Mouse (Mus musculus): ENCODE results near the gene 6030458C11Rik.
"Not testable (repeated sequence)": the region's sequence is repeated elsewhere in the genome, so short reads cannot be mapped to it uniquely, and the experiment has no call there.

The 6030458C11Rik gene

DNA sequence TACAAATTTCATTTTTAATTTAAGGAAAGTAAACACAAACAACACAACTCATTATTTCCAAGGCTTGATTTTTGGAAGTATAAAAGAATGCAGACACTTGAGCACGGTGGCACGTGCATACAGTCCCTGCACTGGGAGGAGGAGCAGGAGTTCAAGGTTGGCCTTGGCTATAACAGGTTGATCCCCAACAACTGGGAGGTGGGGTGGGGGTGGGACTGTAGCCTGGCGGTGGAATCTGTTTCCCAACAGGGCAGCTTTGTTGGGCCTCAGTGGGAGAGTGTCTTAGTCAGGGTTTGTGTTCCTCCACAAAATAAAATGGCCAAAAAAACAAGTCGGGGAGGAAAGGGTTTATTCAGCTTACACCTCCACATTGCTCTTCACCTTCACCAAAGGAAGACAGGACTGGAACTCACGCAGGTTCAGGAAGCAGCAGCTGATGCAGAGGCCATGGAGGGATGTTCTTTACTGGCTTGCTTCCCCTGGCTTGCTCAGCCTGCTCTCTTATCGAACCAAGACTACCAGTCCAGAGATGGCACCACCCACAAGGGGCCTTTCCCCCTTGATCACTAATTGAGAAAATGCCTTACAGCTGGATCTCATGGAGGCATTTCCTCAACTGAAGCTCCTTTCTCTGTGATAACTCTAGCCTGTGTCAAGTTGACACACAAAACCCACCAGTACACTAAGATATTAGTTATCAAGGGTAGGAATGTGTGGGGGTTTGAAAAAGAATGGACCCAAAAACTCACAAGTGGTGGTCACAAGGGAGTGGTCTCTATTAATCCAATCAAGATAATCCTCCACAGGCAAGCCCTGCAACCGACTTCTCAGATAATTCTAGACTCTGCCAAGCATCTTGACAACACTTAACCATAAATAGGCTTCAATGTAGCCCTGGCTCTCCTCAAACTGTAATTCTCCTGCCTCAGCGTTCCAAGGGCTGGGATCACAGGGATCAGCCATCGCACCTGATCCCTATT is 1.7 kb downstream of the 6030458C11Rik start:
- no peak for DNase-seq (ENCODE audit: low spot score)

DNA sequence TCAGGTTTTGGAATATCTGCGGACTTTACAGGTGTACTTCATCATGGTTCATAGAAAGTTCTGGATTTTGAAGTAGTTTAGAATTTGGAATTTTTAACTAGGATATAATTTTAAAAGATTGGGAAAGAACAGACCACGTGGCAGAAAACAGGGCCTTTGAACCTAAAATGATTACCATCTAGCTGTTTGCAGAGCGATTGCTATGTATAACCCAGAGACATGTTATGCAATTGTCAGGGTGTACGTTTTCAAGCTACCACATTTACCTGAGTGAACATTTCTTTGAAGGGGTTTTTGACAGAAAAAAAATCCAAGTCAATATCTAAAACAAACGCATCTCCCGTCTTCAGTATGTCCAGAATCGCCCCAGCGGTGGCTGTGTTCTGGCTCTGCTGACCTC is 6.9 kb downstream of the 6030458C11Rik start:
- no peak for DNase-seq (ENCODE audit: low spot score)

DNA sequence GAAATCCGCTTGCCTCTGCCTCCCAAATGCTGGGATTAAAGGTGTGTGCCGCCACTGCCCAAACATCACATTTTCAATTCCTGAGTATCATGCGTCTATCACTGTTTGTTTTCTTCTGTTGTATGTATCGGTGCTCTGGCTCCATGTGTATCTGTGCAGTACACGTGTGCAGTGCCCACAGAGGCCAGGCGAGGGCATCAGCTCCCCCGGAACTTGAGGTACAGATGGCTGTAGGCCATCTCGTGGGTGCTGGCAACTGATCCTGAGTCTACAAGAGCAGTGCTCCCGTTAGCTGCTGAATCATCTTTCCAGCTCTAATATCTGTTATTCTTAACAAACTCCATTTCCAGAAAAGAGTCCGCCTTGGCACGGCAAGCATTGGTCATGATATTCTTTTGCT is 11.8 kb downstream of the 6030458C11Rik start:
- DNase-seq (ENCODE audit: low spot score): no peak

DNA sequence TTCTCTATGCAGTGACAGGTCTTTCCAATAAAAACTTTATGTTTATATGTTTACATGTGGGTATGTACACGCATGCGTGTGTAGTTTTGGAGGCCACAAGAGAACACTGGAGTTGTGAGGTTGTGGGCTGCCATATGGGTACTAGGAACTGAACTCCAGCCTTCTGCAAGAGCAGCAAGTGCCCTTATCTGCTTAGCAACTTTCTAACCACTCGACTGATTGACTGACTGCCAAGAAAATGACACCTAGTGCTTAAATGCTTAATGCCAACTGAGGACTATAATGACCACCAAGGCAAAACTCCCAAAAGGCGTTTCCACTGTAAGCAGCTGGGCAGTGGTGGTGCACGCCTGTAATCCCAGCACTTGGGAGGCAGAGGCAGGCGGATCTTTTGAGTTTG is 15.1 kb downstream of the 6030458C11Rik start:
- no peak for DNase-seq (ENCODE audit: low spot score)

DNA sequence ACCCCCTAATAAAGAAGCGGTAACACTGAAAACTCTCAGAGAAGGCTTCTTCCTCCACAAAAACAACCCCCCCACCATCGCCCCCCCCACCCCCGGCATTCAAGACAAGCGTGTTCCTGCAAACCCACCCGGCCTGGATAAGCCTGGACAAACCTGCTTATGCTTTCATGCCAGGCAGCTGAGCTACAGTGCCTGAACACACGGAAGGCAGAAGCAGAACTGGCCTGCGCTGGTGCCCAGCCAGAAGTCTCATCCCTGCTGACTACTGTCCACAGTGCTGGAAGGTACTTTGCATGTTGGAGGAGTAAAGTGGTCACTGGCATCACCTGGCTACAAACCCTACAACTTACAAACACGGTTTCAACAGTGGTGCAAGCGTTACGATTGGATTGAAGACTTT is 17.4 kb downstream of the 6030458C11Rik start:
- DNase-seq (ENCODE audit: low spot score): no peak

DNA sequence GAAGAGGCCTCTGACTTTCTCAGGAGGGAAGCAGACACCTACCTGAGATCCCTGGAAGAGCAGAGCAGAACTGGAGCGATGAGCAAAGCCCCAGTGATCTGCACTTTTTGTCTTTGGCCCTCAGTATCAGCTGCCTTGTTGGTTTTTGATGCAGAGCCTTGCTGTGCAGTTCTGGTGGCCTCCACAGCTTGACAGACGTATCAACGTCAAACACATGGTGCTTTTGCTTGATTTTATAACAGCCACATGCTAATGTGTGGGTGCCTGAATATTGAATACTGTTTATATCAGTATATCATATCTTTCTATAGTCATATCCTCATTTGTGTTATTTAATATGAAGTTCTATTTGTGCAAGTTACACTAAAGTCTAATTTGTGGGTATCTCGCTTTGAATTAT is 19.4 kb downstream of the 6030458C11Rik start:
- DNase-seq (ENCODE audit: low spot score): no peak

DNA sequence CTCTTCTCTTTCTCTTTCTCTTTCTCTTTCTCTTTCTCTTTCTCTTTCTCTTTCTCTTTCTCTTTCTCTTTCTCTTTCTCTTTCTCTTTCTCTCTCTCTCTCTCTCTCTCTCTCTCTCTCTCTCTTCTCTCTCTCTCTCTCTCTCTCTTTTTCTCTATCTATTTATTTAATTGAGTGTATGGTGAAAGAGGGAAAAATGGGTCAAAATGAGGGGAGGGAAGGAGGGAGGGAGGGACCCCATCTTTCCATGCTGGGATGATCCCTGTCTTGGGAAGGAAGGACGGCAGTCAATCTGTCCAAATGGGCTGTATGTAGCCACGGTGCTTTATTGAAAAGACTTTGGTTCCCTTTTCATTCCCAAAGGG is 23.3 kb downstream of the 6030458C11Rik start:
- DNase-seq (ENCODE audit: low spot score): not testable (repeated sequence)

DNA sequence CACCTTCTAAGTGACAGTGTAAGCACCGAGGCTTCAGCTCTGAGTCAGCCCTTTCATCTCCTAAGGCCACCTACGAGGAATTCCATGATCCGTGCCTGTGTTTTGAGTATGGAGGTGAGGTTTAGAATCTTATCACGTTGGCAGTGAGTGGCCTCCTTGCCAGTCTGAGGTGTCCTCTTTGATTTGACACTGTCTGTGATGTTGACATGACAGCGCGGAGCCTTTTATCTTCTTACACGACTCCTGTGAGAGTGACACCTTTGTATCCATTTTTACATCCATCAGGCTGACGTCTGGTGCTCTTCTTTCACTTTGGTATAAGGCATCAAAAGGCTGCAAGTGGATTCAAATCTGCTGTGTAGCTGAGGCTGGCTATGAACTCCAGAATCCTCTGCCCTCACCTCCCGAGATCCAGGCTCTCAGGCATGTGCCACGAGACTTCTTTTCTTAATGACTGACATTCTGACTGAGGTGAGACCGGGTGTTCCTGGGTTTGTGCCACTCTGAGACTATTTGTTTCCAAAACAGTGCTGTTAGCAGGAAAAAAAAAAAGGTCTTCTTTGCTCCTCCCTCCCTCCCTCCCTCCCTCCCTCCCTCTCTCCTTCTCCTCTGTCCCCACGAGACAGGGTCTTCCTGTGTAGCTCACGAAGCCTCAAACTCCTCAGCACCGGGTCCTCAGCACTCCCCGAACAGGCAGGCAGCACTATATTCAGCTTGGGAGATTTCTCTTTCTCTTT is 23.9 kb downstream of the 6030458C11Rik start:
- DNase-seq (ENCODE audit: low spot score): no peak

DNA sequence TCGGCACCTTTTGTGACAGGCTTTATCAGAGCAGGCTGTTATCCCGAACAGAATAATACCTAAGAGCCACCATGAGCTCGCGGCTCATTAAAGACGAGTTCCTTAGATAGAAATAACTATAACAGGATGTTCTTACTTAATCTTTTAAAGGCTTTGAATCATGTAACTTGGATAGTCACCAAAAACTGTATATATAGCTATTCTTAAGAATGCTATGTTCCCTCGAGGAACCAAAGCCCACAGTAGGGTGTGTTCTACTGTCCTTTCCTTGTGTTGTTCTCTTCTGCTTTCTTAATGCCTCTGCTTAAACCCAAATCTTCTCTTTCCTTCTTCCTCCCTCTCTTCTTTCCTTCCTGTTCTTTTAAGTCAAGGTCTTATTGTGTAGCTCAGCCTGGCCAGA is 26.4 kb downstream of the 6030458C11Rik start:
- DNase-seq (ENCODE audit: low spot score): no peak

DNA sequence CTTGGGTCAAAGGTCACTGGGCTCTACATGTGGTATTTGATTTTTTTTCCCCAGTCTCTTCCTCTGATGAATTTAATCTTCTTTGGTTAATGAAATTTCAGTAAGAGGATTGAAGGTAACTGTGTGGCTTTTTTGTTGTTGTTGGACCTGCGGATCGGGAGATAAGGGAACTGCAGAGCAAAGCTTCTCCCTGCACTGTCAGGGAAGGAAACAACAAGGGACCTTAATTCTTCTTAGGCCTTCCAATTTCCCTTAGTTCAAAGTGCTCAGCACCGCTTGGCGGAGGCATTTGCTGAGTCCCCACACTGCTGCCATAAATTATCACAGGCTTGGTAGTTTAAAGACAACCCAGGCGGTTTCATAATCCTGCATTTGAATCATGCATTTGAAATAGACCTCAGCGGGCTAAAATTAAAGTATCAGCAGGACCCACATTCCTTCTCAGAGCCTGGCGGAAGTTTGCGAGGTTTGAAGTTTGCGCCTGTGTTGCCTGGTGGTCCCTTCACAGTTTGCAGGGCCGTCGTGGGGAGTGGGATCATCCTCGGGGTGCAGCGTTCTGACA is 28.5 kb downstream of the 6030458C11Rik start:
- DNase-seq (ENCODE audit: low spot score): no peak

DNA sequence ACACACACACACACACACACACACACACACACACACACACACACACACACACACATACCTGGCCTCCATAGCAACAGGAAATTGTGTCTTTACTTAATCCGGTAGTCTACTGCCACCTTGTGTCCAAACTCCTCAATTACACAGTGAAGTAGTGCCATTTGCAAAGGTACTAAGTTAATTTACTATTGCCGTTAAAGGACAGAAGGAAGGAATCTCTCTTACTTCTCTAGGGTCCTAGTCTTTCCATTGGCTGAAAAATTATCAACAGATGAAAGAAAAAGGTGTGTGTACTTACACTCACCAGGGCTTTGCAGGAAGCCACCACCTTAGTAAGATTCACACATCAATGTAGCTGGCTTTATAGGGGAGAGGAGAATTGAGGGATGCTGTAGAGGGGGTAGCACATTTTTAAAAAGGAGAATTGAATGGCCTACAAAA is 29.0 kb downstream of the 6030458C11Rik start:
- DNase-seq (ENCODE audit: low spot score): peak; percentile 93

DNA sequence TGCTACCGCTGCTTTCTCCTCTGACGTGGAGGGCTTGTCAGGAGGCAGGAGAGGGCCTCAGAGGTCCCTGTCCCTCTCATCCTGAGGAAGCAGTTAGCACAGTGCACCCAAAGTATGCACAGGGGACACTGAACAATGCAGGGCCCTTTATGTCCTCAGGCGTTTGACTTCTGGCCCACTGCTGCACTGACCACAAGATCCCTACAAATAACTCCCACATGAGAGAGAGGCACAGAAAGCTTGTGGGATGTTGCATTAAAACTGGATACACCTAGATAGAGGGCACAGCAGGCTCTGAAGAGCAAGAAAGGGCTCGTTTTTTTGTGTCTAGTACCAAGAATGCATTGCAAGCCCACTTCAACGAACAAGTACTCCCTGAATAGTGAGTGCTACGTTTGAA is 30.1 kb downstream of the 6030458C11Rik start:
- DNase-seq (ENCODE audit: low spot score): no peak

DNA sequence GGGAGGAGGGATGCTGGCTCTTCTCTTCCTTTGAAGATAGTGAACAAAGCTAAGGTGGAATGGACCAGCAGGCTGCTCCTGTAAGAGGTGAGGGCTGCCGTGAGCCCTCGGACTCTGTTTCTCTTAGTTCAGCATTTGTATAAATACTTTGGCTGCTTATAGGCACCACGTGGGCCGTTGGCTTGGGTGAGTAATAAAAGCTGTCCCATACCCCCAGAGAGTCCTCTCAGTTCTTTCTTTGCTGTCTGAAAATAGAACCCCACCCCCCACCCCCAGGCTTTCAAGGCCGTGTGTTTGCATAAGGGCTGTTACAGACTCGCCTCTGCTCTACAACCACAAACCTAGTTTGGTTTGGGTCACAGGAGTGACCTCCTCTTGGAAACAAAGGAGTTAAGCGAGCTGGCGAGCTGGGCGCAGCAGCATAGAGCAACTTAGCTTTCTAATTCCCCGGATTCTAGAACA is 35.0 kb downstream of the 6030458C11Rik start:
- DNase-seq (ENCODE audit: low spot score): peak; percentile 67

DNA sequence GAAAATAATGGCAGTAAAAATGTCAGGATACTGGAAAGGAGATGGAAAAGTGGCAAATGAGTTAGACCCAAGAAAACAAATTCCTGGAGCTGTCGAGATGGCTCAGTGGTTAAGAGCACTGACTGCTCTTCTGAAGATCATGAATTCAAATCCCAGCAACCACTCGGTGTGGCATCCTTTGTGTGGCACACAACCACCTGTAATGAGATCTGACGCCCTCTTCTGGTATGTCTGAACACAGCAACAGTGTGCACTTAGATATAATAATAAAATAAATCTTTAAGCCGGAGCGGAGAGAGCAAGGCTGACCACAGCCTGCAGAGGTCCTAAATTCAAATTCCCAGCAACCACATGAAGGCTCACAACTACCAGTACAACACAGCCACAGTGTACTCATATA is 35.9 kb downstream of the 6030458C11Rik start:
- no peak for DNase-seq (ENCODE audit: low spot score)

DNA sequence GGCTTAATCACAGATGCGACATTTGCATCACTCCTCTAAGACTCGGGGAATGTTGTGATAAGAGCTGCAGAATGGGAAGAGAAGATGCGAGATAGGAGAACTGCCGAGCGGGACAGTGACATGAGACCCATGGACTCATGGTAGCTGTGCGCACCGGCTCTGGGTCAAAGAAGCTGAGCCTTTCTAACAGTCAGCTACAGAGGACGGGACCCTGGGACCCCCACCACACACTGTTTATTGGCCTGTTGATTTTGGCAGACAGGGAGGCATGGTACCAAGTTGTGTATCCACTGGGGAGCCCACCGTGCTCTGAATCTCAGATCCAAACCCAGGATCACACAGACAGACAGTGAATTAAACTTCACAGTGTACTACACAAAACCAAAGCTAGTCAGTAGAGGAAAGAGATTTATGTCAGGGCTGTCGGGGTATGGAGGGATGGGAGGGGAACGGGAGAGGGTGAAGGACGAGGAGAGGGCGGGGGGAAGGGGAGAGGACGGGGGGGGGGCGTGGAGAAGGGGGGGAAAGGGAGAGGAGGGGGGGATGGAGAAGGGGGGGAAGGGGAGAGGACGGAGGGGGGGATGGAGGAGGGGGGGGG is 42.6 kb downstream of the 6030458C11Rik start:
- no peak for DNase-seq (ENCODE audit: low spot score)

DNA sequence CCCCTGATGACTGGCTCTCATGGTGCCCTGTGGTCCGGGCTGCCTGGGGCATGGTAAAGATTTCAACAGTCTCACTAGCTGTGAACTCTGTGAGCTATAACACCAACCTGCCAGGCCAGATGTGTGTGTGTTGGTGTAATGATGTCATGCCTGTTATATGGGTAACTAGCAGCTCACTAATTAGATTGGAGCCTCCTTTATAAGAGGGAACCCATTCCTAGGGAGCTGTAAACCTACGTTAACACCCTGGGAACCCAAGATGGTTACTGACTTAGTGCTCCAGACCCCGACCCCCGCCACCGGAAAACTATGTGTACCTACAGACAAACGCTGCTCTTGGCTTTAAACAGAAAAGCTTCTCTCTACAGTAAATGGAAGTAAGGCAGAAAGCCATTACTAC is 43.2 kb downstream of the 6030458C11Rik start:
- no peak for DNase-seq (ENCODE audit: low spot score)

DNA sequence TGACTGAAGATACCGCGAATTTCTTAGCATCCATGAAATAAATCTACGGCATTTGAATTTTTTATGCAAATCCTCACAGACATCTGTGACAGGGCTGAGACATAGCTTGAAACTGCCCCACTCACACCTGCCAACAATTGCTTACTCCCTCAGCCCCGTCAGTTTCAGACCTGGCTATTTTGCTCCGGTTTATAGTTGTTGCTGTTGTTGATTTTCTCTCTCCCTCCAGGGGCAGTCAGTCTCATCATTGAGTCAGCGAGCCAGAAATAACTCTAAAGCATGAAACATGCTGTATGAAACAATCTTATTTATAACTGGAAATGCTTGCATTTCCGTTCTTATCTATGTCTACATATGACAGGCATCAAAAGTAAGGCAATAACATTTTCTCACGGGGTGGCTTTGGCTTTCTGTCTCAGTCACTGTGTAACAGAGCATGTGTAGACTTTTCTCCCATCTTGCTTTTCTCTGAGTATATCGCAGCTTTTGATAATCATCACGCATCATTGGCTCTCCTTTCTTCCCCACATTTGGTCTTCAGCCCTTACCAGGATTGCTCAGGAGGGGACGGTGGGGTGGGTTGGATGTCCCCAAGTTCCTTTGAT is 50.2 kb downstream of the 6030458C11Rik start:
- no peak for DNase-seq (ENCODE audit: low spot score)

DNA sequence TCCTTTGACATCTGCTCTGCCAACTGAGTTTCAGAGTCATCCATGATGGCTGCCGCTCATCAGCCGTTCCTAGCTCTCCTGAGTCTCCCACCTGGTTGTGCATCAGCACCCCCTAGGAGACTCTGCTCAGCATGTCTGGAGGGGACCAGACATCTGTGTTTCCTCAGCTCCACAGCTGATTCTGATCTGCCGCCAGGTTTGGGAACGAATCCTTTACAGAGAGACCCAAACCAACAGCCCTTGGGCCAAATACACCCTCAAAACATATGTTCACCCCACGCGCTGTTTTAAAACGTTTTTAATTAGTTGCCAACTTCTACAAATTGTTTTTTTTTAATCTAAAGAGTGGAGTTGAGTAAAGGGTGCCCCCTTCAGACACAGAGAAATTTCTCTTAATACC is 53.5 kb downstream of the 6030458C11Rik start:
- DNase-seq (ENCODE audit: low spot score): no peak

DNA sequence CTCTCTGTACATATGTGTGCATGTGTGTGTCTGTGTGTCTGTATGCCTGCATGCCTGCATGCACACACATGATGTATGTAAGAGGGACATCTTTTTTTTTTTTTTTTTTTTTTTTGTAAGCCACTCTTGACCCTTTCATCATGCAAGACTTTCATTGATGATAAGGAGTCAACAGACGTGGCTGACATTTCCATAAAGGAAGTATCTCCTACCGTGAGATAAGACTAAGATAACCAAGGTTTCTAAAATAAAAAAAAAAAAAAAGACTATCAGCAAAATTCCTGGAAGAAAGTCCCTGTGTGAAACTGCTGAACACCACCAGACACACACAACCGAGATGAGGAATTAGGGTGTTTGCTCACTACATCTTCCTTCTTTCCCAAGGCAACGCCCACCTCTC is 57.6 kb downstream of the 6030458C11Rik start:
- DNase-seq (ENCODE audit: low spot score): no peak

DNA sequence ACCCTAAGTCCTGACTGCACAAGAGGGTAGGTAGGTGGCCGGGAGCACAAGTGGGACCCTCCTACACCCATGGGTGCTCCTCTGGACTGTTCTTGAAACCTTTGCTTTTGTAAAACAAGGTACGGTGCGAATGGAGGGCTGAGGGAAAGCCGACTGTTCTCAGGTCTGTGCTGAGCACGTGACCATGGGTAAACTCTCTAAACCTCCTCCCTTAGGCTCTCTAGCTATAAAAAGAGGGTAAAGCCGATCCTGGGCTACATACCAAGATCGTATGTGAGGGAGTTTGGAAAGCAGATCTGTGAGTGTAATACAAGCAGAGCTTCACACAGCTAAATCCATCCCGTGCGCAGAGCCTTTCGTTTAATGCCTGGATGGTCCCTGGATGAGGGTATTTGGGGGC is 61.3 kb downstream of the 6030458C11Rik start:
- no peak for DNase-seq (ENCODE audit: low spot score)

DNA sequence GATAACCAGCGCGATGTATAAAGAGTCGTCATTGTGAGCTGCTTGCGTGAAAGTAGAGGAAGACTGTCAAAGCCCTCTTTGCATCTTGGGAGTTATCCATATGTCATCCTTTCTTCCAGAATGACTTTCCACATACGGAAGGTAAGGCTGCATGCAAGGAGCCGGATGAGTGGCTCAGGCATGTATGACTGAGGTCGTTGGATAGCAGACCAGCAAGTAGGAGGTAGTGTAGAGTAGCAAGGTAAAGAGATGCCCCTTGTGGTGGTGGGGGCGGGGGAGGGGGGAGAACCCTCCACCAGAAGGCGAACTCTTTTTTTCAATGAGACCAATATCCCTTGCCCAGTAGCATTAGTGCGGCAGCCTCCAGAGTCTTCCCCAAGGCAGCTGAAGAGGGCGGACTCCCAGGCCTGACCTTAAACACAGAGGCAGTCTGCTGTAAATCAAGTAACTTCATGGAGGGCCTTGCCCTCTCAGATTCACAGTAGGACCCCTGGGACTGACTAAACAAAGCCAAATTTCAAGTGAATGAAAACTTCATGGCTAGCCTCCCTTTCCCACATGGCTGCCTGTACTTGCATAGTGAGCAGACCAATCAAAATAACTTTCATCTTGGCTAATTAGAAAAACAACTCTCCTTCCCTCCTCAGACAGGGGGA is 62.1 kb downstream of the 6030458C11Rik start:
- DNase-seq (ENCODE audit: low spot score): peak; percentile 60
